Mouse (Mus musculus) heart, postnatal 0 days (tissue): ENCODE data around the gene Slc5a10.

Experiments used
- CTCF ChIP-seq: IDR thresholded peaks from 2 replicates; pipeline ENCODE4 v1.5.1; 2016; ENCODE audit warnings: antibody characterized with exemption, control low read depth, low read depth
- EP300 ChIP-seq: IDR thresholded peaks from 2 replicates; pipeline ENCODE4 v1.6.1; 2016; ENCODE audit warnings: antibody characterized with exemption, low read depth

DNA sequence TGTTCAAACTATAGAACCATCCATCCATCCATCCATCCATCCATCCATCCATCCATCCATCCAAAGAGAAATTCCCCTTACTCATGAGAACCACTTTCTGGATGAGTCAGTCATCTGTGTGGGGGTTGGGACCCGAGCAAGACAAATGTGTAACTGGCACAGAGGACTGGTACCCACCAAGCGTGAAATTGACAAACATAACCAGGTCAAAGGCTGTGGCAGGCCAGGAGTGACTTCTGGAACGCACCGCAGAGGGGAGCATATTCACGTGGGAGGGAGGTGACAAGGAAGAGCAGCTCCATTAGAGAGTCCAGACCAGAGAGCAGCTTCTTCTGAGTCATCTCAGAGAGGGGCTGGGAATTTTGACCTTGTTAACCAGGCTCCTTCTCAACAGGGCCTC, 1.5 kb upstream of the Slc5a10 start:
- TF ChIP-seq CTCF (no peak), EP300 (no peak)
